Mouse (Mus musculus): ENCODE data around the gene Uvssa. TPM values are rescaled to one million over a fixed set of nuclear protein-coding genes. Genes with fewer than 3 reads are reported as not detected.

Uvssa gene
- polyA plus RNA-seq, 1 experiment from 2014 or later = 8.3 TPM

- no peak overlapping the region for H3K4me2 ChIP-seq (ENCODE audit: low read length)
- no peak overlapping the region for H3K9ac ChIP-seq (ENCODE audit: low read length)
- no peak for DNase-seq (ENCODE audit: low spot score)
- H3K9me3 ChIP-seq (ENCODE audit: control insufficient read depth, low read length) = no peaks in the 10 kb centered on the region
- no peak overlapping the region for H3K4me3 ChIP-seq (ENCODE audit: low read depth, low read length)
- H3K4me1 ChIP-seq (replicated peaks; ENCODE audit: control insufficient read depth, insufficient read depth, low read length) = no peaks in the 10 kb centered on the region
- H3K36me3 ChIP-seq (ENCODE audit: control insufficient read depth, insufficient read depth, low read length) = peaks cover 53% of the 10 kb centered on the region
- 92% methylated on average over 4 of the region's 4 CpGs for WGBS
- no peaks in the 10 kb centered on the region for H3K27me3 ChIP-seq (replicated peaks; ENCODE audit: control insufficient read depth, insufficient read depth, low read length)
- no peak for ATAC-seq (replicated peaks; ENCODE audit: low FRiP score, low TSS enrichment, low read depth)
- H3K27ac ChIP-seq (ENCODE audit: low read depth) = no peak overlapping the region
These were observed 19.9 kb upstream of the Uvssa start for GRCm38 (mm10) chr5:33358467-33358866.

- no peak for ATAC-seq (replicated peaks; ENCODE audit: low FRiP score, low TSS enrichment, low read depth)
- WGBS = 97% methylated on average over 5 of the region's 5 CpGs
These were observed 15.1 kb upstream of the Uvssa start for GRCm38 (mm10) chr5:33363263-33363662.

GRCm38 (mm10) chr5:33368651-33369050 lies 9.7 kb upstream of the Uvssa start:
- no peak for ATAC-seq (replicated peaks; ENCODE audit: low FRiP score, low TSS enrichment, low read depth)
- no peaks in the 10 kb centered on the region for H3K27me3 ChIP-seq (replicated peaks; ENCODE audit: control insufficient read depth, insufficient read depth, low read length)
- H3K36me3 ChIP-seq (ENCODE audit: control insufficient read depth, insufficient read depth, low read length) = peaks cover 98% of the 10 kb centered on the region
- H3K4me1 ChIP-seq (replicated peaks; ENCODE audit: control insufficient read depth, insufficient read depth, low read length) = no peaks in the 10 kb centered on the region
- no peak overlapping the region for H3K9ac ChIP-seq (ENCODE audit: low read length)
- H3K4me3 ChIP-seq (ENCODE audit: low read depth, low read length) = no peak overlapping the region
- 96% methylated on average over 4 of the region's 4 CpGs for WGBS
- no peak for DNase-seq (ENCODE audit: low spot score)
- H3K9me3 ChIP-seq (ENCODE audit: control insufficient read depth, low read length) = no peaks in the 10 kb centered on the region
- no peak overlapping the region for H3K4me2 ChIP-seq (ENCODE audit: low read length)
- no peak overlapping the region for H3K27ac ChIP-seq (ENCODE audit: low read depth)

More at GRCm38 (mm10) chr5:33363263-33363662, 15.1 kb upstream of the Uvssa start:
- no peak overlapping the region for H3K4me2 ChIP-seq (ENCODE audit: low read length)
- H3K27me3 ChIP-seq (replicated peaks; ENCODE audit: control insufficient read depth, insufficient read depth, low read length) = no peaks in the 10 kb centered on the region
- no peak overlapping the region for H3K27ac ChIP-seq (ENCODE audit: low read depth)
- H3K36me3 ChIP-seq (ENCODE audit: control insufficient read depth, insufficient read depth, low read length) = peaks cover 98% of the 10 kb centered on the region
- no peaks in the 10 kb centered on the region for H3K9me3 ChIP-seq (ENCODE audit: control insufficient read depth, low read length)
- no peak overlapping the region for H3K4me3 ChIP-seq (ENCODE audit: low read depth, low read length)
- H3K9ac ChIP-seq (ENCODE audit: low read length) = no peak overlapping the region
- no peaks in the 10 kb centered on the region for H3K4me1 ChIP-seq (replicated peaks; ENCODE audit: control insufficient read depth, insufficient read depth, low read length)
- no peak for DNase-seq (ENCODE audit: low spot score)

- Histone ChIP-seq H3K4me2 (ENCODE audit: low read length) (no peak overlapping the region), H3K36me3 (ENCODE audit: control insufficient read depth, insufficient read depth, low read length) (peaks cover 80% of the 10 kb centered on the region), H3K9ac (ENCODE audit: low read length) (no peak overlapping the region), H3K4me1 (replicated peaks; ENCODE audit: control insufficient read depth, insufficient read depth, low read length) (no peaks in the 10 kb centered on the region), H3K27ac (ENCODE audit: low read depth) (no peak overlapping the region), H3K4me3 (ENCODE audit: low read depth, low read length) (no peak overlapping the region), H3K9me3 (ENCODE audit: control insufficient read depth, low read length) (no peaks in the 10 kb centered on the region), H3K27me3 (replicated peaks; ENCODE audit: control insufficient read depth, insufficient read depth, low read length) (no peaks in the 10 kb centered on the region)
- DNase-seq (ENCODE audit: low spot score) (no peak), ATAC-seq (replicated peaks; ENCODE audit: low FRiP score, low TSS enrichment, low read depth) (no peak)
These were observed 7.2 kb upstream of the Uvssa start for GRCm38 (mm10) chr5:33371137-33371536.

GRCm38 (mm10) chr5:33371668-33372067 lies 6.7 kb upstream of the Uvssa start:
- DNase-seq (ENCODE audit: low spot score) = no peak
- no peaks in the 10 kb centered on the region for H3K9me3 ChIP-seq (ENCODE audit: control insufficient read depth, low read length)
- no peak overlapping the region for H3K4me2 ChIP-seq (ENCODE audit: low read length)
- no peaks in the 10 kb centered on the region for H3K27me3 ChIP-seq (replicated peaks; ENCODE audit: control insufficient read depth, insufficient read depth, low read length)
- H3K4me3 ChIP-seq (ENCODE audit: low read depth, low read length) = no peak overlapping the region
- no peaks in the 10 kb centered on the region for H3K4me1 ChIP-seq (replicated peaks; ENCODE audit: control insufficient read depth, insufficient read depth, low read length)
- no peak overlapping the region for H3K27ac ChIP-seq (ENCODE audit: low read depth)
- 93% methylated on average over 4 of the region's 4 CpGs for WGBS
- peaks cover 76% of the 10 kb centered on the region for H3K36me3 ChIP-seq (ENCODE audit: control insufficient read depth, insufficient read depth, low read length)
- ATAC-seq (replicated peaks; ENCODE audit: low FRiP score, low TSS enrichment, low read depth) = no peak
- H3K9ac ChIP-seq (ENCODE audit: low read length) = no peak overlapping the region

GRCm38 (mm10) chr5:33372331-33373038 lies 5.9 kb upstream of the Uvssa start:
- WGBS = 82% methylated on average over 18 of the region's 18 CpGs

GRCm38 (mm10) chr5:33377176-33377575 lies 1.2 kb upstream of the Uvssa start:
- Histone ChIP-seq H3K27me3 (replicated peaks; ENCODE audit: control insufficient read depth, insufficient read depth, low read length) (no peaks in the 10 kb centered on the region), H3K4me1 (replicated peaks; ENCODE audit: control insufficient read depth, insufficient read depth, low read length) (peaks cover 2% of the 10 kb centered on the region; the same call in 1 of the 2 replicates), H3K4me3 (ENCODE audit: low read depth, low read length) (peak overlapping the region; percentile 64; the same call in 1 of the 2 replicates), H3K9ac (ENCODE audit: low read length) (0 out of 2 replicates have a peak overlapping the region, but pooled peaks have one; percentile 63), H3K36me3 (ENCODE audit: control insufficient read depth, insufficient read depth, low read length) (peaks cover 35% of the 10 kb centered on the region), H3K4me2 (ENCODE audit: low read length) (peak overlapping the region; percentile 92), H3K27ac (ENCODE audit: low read depth) (peak overlapping the region; percentile 94), H3K9me3 (ENCODE audit: control insufficient read depth, low read length) (no peaks in the 10 kb centered on the region)
- ATAC-seq (replicated peaks; ENCODE audit: low FRiP score, low TSS enrichment, low read depth) (no peak), DNase-seq (ENCODE audit: low spot score) (no peak)
- 31% methylated on average over 6 of the region's 6 CpGs for WGBS

More at GRCm38 (mm10) chr5:33372331-33373038, 5.9 kb upstream of the Uvssa start:
- peaks cover 68% of the 10 kb centered on the region for H3K36me3 ChIP-seq (ENCODE audit: control insufficient read depth, insufficient read depth, low read length)
- 0 out of 2 replicates have a peak, but pooled peaks cover 2% of the 10 kb centered on the region for H3K4me1 ChIP-seq (replicated peaks; ENCODE audit: control insufficient read depth, insufficient read depth, low read length)
- H3K4me3 ChIP-seq (ENCODE audit: low read depth, low read length) = no peak overlapping the region
- DNase-seq (ENCODE audit: low spot score) (no peak), ATAC-seq (replicated peaks; ENCODE audit: low FRiP score, low TSS enrichment, low read depth) (no peak)
- no peak overlapping the region for H3K27ac ChIP-seq (ENCODE audit: low read depth)
- no peaks in the 10 kb centered on the region for H3K27me3 ChIP-seq (replicated peaks; ENCODE audit: control insufficient read depth, insufficient read depth, low read length)
- no peak overlapping the region for H3K4me2 ChIP-seq (ENCODE audit: low read length)
- no peaks in the 10 kb centered on the region for H3K9me3 ChIP-seq (ENCODE audit: control insufficient read depth, low read length)
- H3K9ac ChIP-seq (ENCODE audit: low read length) = no peak overlapping the region

GRCm38 (mm10) chr5:33377801-33378301 lies 498 bp upstream of the Uvssa start:
- no peaks in the 10 kb centered on the region for H3K9me3 ChIP-seq (ENCODE audit: control insufficient read depth, low read length)
- H3K27ac ChIP-seq (ENCODE audit: low read depth) = peak overlapping the region; percentile 94
- H3K27me3 ChIP-seq (replicated peaks; ENCODE audit: control insufficient read depth, insufficient read depth, low read length) = no peaks in the 10 kb centered on the region
- peaks cover 2% of the 10 kb centered on the region; the same call in 1 of the 2 replicates for H3K4me1 ChIP-seq (replicated peaks; ENCODE audit: control insufficient read depth, insufficient read depth, low read length)
- H3K4me2 ChIP-seq (ENCODE audit: low read length) = peak overlapping the region; percentile 92
- peak overlapping the region; percentile 64 for H3K4me3 ChIP-seq (ENCODE audit: low read depth, low read length)
- ATAC-seq (replicated peaks; ENCODE audit: low FRiP score, low TSS enrichment, low read depth) (peak; percentile 82; the same call in 1 of the 2 replicates), DNase-seq (ENCODE audit: low spot score) (no peak)
- WGBS = 2% methylated on average over 21 of the region's 21 CpGs
- H3K9ac ChIP-seq (ENCODE audit: low read length) = peak overlapping the region; percentile 63
- peaks cover 33% of the 10 kb centered on the region for H3K36me3 ChIP-seq (ENCODE audit: control insufficient read depth, insufficient read depth, low read length)

GRCm38 (mm10) chr5:33387550-33387949 lies 9.2 kb downstream of the Uvssa start:
- no peak for ATAC-seq (replicated peaks; ENCODE audit: low FRiP score, low TSS enrichment, low read depth)
- WGBS = 82% methylated on average over 11 of the region's 11 CpGs
- peaks cover 41% of the 10 kb centered on the region for H3K36me3 ChIP-seq (ENCODE audit: control insufficient read depth, insufficient read depth, low read length)

More at GRCm38 (mm10) chr5:33387550-33387949, 9.2 kb downstream of the Uvssa start:
- Histone ChIP-seq H3K4me1 (replicated peaks; ENCODE audit: control insufficient read depth, insufficient read depth, low read length) (no peaks in the 10 kb centered on the region), H3K9ac (ENCODE audit: low read length) (no peak overlapping the region), H3K27ac (ENCODE audit: low read depth) (no peak overlapping the region), H3K27me3 (replicated peaks; ENCODE audit: control insufficient read depth, insufficient read depth, low read length) (no peaks in the 10 kb centered on the region), H3K4me3 (ENCODE audit: low read depth, low read length) (no peak overlapping the region), H3K4me2 (ENCODE audit: low read length) (no peak overlapping the region), H3K9me3 (ENCODE audit: control insufficient read depth, low read length) (no peaks in the 10 kb centered on the region)
- no peak for DNase-seq (ENCODE audit: low spot score)

Data from intestine, embryonic 14.5 days (tissue).